Mouse (Mus musculus): ENCODE measurements at regions not wholly inside any gene's neighbourhood (a gene's known extent, or its start where the extent isn't known, plus 50 kb on each side); places are given as distances from the start of the nearest gene placed in this dataset.

- Histone ChIP-seq H3K27me3 (ENCODE audit: insufficient read depth, low read length) (no peaks in the 10 kb centered on the region), H3K36me3 (ENCODE audit: insufficient read depth, low read length) (no peaks in the 10 kb centered on the region), H3K9me3 (ENCODE audit: low read length) (no peaks in the 10 kb centered on the region), H3K4me3 (replicated peaks; ENCODE audit: low read length) (no peak overlapping the region; the same call in 1 of the 2 replicates), H3K4me1 (replicated peaks; ENCODE audit: low read depth, low read length) (peaks cover 54% of the 10 kb centered on the region)
- TF ChIP-seq POU5F1 (IDR thresholded peaks at IDR 0.05; ENCODE audit: borderline replicate concordance, low read length): no peak
- TF ChIP-seq CTCF (conservative IDR thresholded peaks at IDR 0.05; ENCODE audit: low read length): no peak
- no peak for TF ChIP-seq NANOG (IDR thresholded peaks at IDR 0.05; ENCODE audit: borderline replicate concordance, low read length)
Measured at GRCm38 (mm10) chr2:128427181-128427880, 163.7 kb upstream of the Spdye4c start.

DNA sequence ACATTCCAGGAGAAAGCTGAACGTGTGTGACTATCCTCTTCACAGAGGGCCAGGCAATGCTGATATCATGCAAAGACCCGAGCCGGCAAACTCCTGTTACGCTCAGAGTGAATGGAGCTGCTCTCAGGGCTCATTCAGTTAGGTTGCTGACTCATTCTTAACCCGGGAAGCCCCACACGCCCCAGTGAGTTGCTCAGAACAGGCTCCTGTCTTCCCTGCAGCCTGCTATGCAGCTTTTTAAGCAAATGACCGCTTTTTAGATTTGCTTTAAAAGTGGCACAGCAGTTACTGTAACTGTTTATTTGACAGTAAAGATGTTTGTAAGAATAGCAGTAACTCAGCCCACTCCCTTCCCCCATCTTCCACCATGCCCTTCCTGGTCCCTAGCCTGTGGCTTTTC, 162.9 kb upstream of the Spdye4c start:
- no peaks in the 10 kb centered on the region; the same call in 1 of the 2 replicates for H3K27me3 ChIP-seq (ENCODE audit: insufficient read depth, low read length)
- no peaks in the 10 kb centered on the region for H3K36me3 ChIP-seq (ENCODE audit: insufficient read depth, low read length)
- no peak for TF ChIP-seq CTCF (conservative IDR thresholded peaks at IDR 0.05; ENCODE audit: low read length)
- TF ChIP-seq POU5F1 (IDR thresholded peaks at IDR 0.05; ENCODE audit: borderline replicate concordance, low read length): no peak
- TF ChIP-seq NANOG (IDR thresholded peaks at IDR 0.05; ENCODE audit: borderline replicate concordance, low read length): no peak
- no peaks in the 10 kb centered on the region for H3K9me3 ChIP-seq (ENCODE audit: low read length)
- H3K4me1 ChIP-seq (replicated peaks; ENCODE audit: low read depth, low read length): peaks cover 57% of the 10 kb centered on the region
- peak overlapping the region; percentile 54 for H3K4me3 ChIP-seq (replicated peaks; ENCODE audit: low read length)

- Histone ChIP-seq H3K4me1 (replicated peaks; ENCODE audit: low read depth, low read length) (peaks cover 57% of the 10 kb centered on the region), H3K36me3 (ENCODE audit: insufficient read depth, low read length) (no peaks in the 10 kb centered on the region), H3K9me3 (ENCODE audit: low read length) (peaks cover 2% of the 10 kb centered on the region), H3K27me3 (ENCODE audit: insufficient read depth, low read length) (no peaks in the 10 kb centered on the region; the same call in 1 of the 2 replicates), H3K4me3 (replicated peaks; ENCODE audit: low read length) (peak overlapping the region; percentile 54)
- TF ChIP-seq CTCF (conservative IDR thresholded peaks at IDR 0.05; ENCODE audit: low read length): no peak
- no peak for TF ChIP-seq NANOG (IDR thresholded peaks at IDR 0.05; ENCODE audit: borderline replicate concordance, low read length)
Measured at GRCm38 (mm10) chr2:128428651-128429633, 162.1 kb upstream of the Spdye4c start.

DNA sequence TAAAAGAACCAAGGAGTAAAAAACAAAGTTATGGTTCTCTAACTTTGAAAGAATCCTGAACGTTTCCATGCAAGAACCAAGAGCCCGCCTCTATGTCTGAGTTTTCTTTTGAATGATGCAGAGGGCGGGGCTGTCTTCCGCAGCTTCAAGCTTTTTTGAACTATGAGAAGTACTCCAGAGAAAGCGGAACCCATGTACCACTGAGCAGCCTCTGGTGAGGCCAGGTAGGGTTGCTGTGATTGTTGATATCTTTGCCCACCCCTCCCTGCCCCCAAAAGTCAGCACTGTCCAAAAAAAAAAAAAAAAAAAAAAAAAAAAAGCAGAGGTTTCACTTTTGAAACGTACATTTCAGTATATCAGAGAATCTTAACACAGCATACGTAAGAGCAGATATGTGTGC, 161.2 kb upstream of the Spdye4c start:
- Histone ChIP-seq H3K4me3 (replicated peaks; ENCODE audit: low read length) (no peak overlapping the region), H3K36me3 (ENCODE audit: insufficient read depth, low read length) (no peaks in the 10 kb centered on the region), H3K27me3 (ENCODE audit: insufficient read depth, low read length) (no peaks in the 10 kb centered on the region; the same call in 1 of the 2 replicates), H3K4me1 (replicated peaks; ENCODE audit: low read depth, low read length) (peaks cover 65% of the 10 kb centered on the region), H3K9me3 (ENCODE audit: low read length) (peaks cover 4% of the 10 kb centered on the region)
- TF ChIP-seq POU5F1 (IDR thresholded peaks at IDR 0.05; ENCODE audit: borderline replicate concordance, low read length) (no peak), CTCF (conservative IDR thresholded peaks at IDR 0.05; ENCODE audit: low read length) (no peak)

DNA sequence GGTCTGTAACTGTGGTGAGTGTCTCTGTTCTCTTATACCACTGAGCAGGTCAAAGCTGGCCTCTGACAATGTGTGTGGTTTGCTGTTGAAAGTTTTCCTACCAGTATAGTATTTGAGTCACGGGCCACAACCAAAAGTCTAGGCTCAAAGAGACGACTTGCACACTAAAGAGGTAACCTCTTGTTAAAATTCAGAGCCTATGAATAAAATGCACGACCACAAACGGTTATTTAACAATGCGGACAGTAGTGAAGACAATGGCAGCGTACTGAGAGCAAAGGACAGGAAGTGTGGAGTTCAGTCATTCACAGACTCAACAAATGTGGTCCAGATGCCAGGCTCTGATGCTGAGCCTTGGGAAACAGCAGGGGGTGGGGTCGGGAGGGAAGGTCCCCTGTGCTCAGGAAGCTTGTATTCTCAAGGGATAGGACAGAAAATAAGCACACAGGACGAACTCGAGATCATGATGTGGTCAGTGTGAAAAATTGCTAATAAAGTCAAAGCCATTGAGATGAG, 160.2 kb upstream of the Spdye4c start:
- Histone ChIP-seq H3K27me3 (ENCODE audit: insufficient read depth, low read length) (no peaks in the 10 kb centered on the region; the same call in 1 of the 2 replicates), H3K36me3 (ENCODE audit: insufficient read depth, low read length) (no peaks in the 10 kb centered on the region), H3K9me3 (ENCODE audit: low read length) (peaks cover 9% of the 10 kb centered on the region), H3K4me3 (replicated peaks; ENCODE audit: low read length) (no peak overlapping the region), H3K4me1 (replicated peaks; ENCODE audit: low read depth, low read length) (peaks cover 68% of the 10 kb centered on the region)
- TF ChIP-seq POU5F1 (IDR thresholded peaks at IDR 0.05; ENCODE audit: borderline replicate concordance, low read length) (no peak), CTCF (conservative IDR thresholded peaks at IDR 0.05; ENCODE audit: low read length) (no peak), NANOG (IDR thresholded peaks at IDR 0.05; ENCODE audit: borderline replicate concordance, low read length) (peak; percentile 36; the same call in 1 of the 2 replicates)

DNA sequence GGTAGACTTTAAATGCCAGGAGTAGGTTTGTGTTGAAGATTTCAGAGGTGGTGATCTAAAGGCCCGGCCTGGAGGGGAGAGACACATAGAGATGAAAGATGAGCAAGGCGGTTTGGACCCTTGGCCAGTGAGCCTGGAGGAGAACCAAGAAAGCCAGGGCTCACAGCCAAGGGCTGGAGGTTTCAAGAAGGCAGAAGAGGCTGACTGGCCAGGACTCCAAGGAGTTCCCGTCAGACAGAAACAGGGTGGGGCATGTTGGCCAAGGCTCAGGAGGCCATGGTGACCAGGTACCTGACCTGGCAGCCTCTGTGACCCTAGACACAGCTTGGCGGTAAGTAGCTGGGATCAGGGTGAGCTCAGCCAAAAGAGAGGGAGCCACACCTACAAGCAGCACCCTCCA, 159.3 kb upstream of the Spdye4c start:
- H3K4me1 ChIP-seq (replicated peaks; ENCODE audit: low read depth, low read length): peaks cover 68% of the 10 kb centered on the region
- H3K27me3 ChIP-seq (ENCODE audit: insufficient read depth, low read length): no peaks in the 10 kb centered on the region; the same call in 1 of the 2 replicates
- TF ChIP-seq POU5F1 (IDR thresholded peaks at IDR 0.05; ENCODE audit: borderline replicate concordance, low read length): no peak
- no peak for TF ChIP-seq NANOG (IDR thresholded peaks at IDR 0.05; ENCODE audit: borderline replicate concordance, low read length)
- TF ChIP-seq CTCF (conservative IDR thresholded peaks at IDR 0.05; ENCODE audit: low read length): no peak
- no peak overlapping the region for H3K4me3 ChIP-seq (replicated peaks; ENCODE audit: low read length)
- H3K36me3 ChIP-seq (ENCODE audit: insufficient read depth, low read length): no peaks in the 10 kb centered on the region
- peaks cover 15% of the 10 kb centered on the region for H3K9me3 ChIP-seq (ENCODE audit: low read length)

GRCm38 (mm10) chr2:128432741-128433140, 158.3 kb upstream of the Spdye4c start:
- Histone ChIP-seq H3K4me1 (replicated peaks; ENCODE audit: low read depth, low read length) (peaks cover 61% of the 10 kb centered on the region), H3K27me3 (ENCODE audit: insufficient read depth, low read length) (no peaks in the 10 kb centered on the region; the same call in 1 of the 2 replicates), H3K9me3 (ENCODE audit: low read length) (peaks cover 15% of the 10 kb centered on the region), H3K4me3 (replicated peaks; ENCODE audit: low read length) (no peak overlapping the region), H3K36me3 (ENCODE audit: insufficient read depth, low read length) (no peaks in the 10 kb centered on the region)
- TF ChIP-seq CTCF (conservative IDR thresholded peaks at IDR 0.05; ENCODE audit: low read length): no peak
- no peak for TF ChIP-seq POU5F1 (IDR thresholded peaks at IDR 0.05; ENCODE audit: borderline replicate concordance, low read length)
- TF ChIP-seq NANOG (IDR thresholded peaks at IDR 0.05; ENCODE audit: borderline replicate concordance, low read length): no peak

- H3K4me3 ChIP-seq (replicated peaks; ENCODE audit: low read length): no peak overlapping the region
- peaks cover 57% of the 10 kb centered on the region for H3K4me1 ChIP-seq (replicated peaks; ENCODE audit: low read depth, low read length)
- H3K9me3 ChIP-seq (ENCODE audit: low read length): peaks cover 15% of the 10 kb centered on the region
- TF ChIP-seq NANOG (IDR thresholded peaks at IDR 0.05; ENCODE audit: borderline replicate concordance, low read length) (no peak), POU5F1 (IDR thresholded peaks at IDR 0.05; ENCODE audit: borderline replicate concordance, low read length) (no peak), CTCF (conservative IDR thresholded peaks at IDR 0.05; ENCODE audit: low read length) (no peak)
- no peaks in the 10 kb centered on the region for H3K36me3 ChIP-seq (ENCODE audit: insufficient read depth, low read length)
- no peaks in the 10 kb centered on the region; the same call in 1 of the 2 replicates for H3K27me3 ChIP-seq (ENCODE audit: insufficient read depth, low read length)
Measured at GRCm38 (mm10) chr2:128433553-128434081, 157.4 kb upstream of the Spdye4c start.

Data from E14TG2a.4 (cell line).